Mouse (Mus musculus) ES-Bruce4 (cell line): Measurements from ENCODE around the gene Eva1b.

Experiments
- CTCF ChIP-seq: IDR thresholded peaks from one replicate; pipeline ENCODE4 v1.8.1; 2011; ENCODE audit warnings: low read depth, low read length
- EP300 ChIP-seq: IDR thresholded peaks from 2 replicates; pipeline ENCODE4 v1.6.1; 2011; ENCODE audit warnings: low read depth, low read length; ENCODE audit not compliant: insufficient read depth
- POLR2A ChIP-seq: IDR thresholded peaks from one replicate; pipeline ENCODE4 v1.8.1; 2011; ENCODE audit warnings: low read length; ENCODE audit not compliant: insufficient read depth

DNA sequence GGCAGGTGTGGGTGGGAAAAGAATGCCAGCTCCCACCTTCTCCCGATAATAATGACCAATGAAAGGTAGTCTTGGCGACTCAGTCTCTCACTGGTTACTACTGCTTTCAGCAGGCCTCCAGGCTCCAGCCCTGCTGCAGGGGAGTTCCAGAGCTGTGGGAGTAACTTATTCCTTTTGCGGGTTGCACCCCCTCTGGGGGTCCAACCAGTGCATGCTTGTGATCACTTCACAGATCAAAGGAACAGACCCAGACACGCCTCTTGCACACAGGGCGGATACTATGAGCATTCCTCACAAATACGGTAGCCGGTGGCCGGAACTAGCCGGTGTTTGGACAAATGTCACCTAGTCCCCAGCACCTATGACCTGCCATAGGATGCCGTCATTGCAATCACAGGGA lies 2.3 kb downstream of the Eva1b start:
- TF ChIP-seq CTCF (no peak), EP300 (no peak), POLR2A (no peak)
